Mouse (Mus musculus): ENCODE results near the gene Arsb.

Gene Arsb

DNA sequence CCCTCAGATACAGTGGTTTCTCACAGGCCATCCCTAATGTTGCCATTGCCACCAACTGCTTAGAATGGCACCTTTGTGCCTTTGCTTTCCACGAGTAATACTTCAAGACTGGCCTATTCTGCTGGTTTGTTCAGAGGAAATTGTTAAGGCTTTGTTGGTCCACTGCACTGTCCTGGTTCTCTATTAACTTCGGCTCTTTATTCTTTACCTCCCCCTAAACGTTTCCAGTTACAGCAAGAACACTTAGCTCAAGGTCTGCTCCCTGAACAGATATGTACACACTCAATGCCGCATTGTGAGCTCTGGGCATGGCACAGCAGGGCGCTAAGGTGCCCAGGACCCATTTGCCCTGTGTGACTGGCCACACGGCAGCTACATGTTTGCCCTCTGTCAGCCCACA, 119.8 kb downstream of the Arsb start:
- DNase-seq (ENCODE audit: low spot score), result no peak

DNA sequence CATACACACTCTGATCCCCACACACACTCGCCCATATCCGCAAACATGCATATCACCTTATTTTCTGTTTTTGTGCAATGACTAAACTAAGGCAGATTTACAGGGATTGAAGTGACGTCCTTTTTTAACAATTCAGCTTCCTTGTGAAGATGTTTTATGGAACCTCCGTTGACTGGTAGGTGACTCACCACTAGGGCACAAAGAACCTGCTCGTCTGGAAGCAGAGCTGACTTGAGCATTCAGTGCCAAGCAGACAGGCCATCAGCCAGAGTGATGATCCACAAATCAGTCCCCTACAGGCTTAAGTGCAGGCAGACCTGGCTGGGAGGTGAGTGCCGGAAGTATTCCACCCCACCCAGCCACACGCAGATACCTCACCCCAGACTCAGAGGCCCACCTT, 120.7 kb downstream of the Arsb start:
- no peak for DNase-seq (ENCODE audit: low spot score)

DNA sequence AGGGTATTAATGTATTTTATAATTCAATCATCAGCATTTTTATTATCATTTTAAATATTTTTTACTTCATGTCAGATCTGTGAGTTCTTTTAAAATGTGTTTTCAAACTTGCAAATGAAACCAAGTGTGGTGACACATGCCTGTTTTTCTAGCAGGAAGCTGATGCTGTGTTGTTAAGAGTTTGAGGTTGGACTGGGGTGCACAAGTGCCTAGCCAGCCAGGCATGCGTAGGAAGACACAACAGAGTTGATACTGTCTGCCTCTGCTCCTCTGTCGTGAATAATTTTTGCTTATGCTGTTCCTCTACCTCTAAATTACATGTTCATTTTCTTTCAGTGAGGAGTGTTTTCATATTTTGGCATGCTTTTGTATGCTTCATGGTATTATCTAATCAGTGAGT, 122.7 kb downstream of the Arsb start:
- DNase-seq (ENCODE audit: low spot score), result no peak

GRCm38 (mm10) chr13:93895430-93895829, 124.0 kb downstream of the Arsb start:
- DNase-seq (ENCODE audit: low spot score), result no peak

DNA sequence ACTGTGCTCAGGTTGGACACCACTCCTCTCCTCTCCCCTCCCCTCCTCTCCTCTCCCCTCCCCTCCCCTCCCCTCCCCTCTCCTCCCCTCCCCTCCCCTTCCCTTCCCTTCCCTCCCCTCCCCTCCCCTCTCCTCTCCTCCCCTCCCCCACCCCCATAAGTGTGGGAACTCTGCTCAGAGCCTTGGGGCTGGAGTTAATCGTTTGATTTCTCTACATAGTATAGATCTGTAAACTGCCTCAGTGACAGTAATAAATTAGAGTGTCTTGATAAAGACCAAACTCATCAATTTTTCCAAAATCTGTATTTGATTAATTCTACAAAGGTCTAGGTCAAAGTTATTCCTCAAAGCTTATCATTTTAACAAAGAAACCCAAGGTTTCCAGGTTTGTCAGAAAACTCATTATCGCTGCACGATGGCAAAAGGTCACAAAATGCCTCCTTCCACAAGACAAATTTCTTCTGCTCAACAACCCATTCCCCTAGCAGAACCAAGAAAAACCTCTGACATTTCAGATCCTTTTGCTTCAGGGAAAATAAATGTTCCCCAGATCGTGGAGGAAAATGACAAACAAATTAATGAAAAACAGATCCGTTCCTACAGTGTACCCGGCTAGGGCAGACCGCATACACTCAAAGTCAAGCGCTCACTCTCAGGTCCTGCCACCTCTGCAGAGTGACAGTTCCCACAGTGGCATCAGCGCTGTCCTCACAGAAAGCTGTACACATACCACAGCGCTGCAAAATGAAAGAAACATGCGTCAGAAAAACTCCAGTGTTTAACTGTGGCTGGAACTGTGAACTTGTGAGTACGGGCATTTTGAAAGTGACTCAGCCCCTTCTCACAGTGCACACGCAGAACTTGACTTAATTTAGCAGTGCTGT, 126.8 kb downstream of the Arsb start:
- no peak for DNase-seq (ENCODE audit: low spot score)

DNA sequence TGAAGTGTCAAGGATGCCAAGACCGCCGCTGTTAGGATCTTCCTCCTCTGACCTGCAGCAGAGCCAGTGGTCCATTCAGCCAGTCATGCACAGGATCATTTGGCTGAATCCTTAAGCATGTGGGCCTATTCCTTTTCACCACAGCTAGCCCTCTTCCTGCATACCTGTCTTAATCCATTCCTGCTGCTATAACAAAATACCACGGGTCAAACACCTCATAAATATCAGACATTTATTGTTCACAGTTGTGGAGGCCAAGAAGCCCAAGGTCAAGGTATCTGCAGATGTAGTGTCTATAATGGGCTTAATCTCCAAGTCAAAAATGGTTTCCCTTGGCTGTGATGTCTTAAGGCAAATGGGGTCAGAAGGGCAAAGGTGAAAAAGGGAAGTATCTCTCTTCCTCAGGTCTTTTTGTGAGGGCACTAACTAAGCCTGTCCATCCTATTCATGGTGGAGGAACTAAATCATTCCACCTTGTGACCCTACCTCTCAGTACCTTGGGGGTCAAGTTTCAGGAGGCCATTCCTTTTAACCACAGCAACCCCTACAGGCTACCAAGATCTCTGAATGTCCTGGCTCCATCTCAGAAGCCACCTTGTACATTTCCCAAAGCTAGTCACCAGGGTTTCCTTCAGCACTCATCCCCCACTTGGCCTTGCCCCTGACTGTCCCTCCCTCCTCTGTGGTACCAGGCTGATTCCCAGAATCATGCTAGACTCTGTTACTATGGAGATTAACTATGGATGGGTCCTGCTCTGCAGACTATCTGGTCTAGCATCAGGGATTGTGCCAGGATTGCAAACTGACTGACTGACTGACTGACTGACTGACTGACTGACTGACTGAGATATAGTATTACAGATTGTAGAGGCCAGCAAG, 128.2 kb downstream of the Arsb start:
- DNase-seq (ENCODE audit: low spot score), result no peak

- DNase-seq (ENCODE audit: low spot score), result no peak
These were observed 129.7 kb downstream of the Arsb start for GRCm38 (mm10) chr13:93900934-93901626.

DNA sequence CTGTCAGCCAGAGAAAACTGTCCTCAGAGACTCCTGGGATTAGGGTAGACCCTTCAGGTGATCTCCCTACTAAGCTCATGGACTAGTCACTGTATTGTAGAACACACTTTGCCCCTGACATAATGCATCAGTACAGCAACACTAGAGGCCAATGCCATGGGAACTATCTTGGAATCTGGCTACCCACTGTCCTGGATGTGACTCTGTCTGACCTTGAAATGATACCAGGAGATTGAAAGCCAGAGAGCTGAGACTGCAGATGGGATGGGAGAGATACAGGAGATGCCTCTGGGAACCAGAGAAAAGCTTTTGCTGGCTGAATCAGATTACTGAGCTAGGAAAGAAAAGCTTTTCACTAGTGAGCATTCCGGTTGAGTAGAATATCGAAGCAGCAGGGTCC, 130.7 kb downstream of the Arsb start:
- no peak for DNase-seq (ENCODE audit: low spot score)

- DNase-seq (ENCODE audit: low spot score), result no peak
These were observed 135.3 kb downstream of the Arsb start for GRCm38 (mm10) chr13:93906552-93907245.

- DNase-seq (ENCODE audit: low spot score), result no peak
These were observed 136.5 kb downstream of the Arsb start for GRCm38 (mm10) chr13:93907971-93908370.

DNA sequence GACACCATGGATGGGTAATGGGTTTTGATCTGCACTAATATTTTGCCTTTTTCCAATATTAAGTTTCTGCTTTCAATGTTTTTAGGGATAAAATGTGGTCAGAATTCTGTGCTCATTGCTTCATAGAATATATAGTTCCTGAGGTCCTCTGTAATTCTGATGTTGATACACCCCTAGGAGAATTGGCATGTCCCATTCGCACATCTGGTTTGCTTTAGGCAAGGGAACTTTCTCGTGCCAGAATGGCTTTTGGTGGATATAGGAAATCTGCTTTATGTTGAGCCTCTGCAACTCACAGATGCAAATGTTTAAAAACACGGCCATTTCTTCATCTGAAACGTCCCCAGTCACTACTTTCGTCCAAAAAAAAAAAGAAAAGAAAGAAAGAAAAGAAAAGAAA, 138.4 kb downstream of the Arsb start:
- no peak for DNase-seq (ENCODE audit: low spot score)

- DNase-seq (ENCODE audit: low spot score), result no peak
These were observed 139.6 kb downstream of the Arsb start for GRCm38 (mm10) chr13:93911037-93911436.

DNA sequence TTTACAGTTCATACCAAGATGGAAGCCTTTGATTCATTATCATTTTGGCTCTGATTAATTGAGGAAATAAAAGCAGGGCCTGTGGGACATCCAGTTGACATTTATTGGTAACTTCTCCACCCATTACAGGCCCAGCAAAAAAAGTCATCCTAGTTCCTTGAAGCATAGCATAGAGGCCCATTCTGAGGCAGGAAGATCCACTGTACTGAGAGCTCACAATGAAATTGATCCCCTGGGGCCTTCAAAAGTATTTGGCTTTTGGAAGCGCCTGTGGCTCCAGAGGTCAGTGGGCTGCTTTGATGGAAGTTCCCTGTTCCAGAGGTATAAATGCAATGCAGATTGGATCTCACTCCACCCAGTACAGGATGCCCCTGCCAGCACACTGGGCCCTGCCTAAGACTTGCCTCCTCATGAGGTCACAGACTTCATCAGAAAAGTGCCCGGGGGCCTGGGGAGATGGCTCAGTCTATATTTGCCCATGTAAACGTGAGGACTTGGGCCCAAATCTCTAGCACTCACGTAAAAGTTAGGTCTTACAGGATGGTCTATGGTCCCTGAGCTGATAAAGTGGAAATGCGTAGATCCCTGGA, 141.0 kb downstream of the Arsb start:
- DNase-seq (ENCODE audit: low spot score), result no peak

- no peak for DNase-seq (ENCODE audit: low spot score)
These were observed 142.8 kb downstream of the Arsb start for GRCm38 (mm10) chr13:93914206-93914605.

DNA sequence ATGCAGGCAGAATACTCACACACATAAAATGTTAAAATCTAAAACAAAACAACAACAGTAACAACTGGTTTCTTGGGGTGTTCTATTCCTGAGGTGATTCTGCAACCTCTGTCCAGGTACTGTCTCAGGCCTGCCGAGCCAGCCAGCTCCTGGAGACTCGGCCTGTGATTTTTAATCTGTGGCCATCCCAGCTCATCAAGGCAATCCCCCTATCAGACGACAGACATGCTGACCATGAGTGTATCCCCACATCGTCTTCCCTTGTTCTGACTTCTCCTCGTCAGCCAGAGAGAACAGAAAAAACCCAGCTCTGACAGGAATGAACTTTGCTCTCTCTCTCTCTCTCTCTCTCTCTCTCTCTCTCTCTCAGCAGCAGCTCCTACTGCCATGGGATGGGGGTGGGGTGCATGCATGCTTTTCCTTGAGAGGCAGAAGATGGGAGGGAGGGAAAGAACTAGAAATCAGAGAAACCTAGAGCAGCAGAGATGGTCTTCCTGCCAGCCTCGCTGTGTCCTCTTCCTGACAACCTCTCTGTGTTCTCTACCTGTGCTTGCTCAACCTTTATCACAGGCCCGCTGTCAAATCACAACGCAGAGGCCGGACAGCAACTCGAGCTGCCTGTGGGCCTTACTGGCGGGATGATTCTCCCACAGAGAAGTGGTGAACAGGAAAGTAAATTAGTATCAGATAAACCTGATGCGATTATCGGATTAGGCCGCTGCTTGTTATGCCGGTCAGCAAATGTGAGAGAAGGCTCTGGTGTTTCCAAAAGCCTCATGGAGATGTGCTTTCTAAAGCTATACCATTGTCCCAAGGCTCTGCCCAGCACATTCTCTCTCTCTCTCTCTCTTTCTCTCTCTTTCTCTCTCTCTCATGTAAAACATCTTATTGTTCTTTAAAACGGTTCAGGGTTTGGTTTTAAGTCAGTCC, 144.5 kb downstream of the Arsb start:
- DNase-seq (ENCODE audit: low spot score), result no peak

DNA sequence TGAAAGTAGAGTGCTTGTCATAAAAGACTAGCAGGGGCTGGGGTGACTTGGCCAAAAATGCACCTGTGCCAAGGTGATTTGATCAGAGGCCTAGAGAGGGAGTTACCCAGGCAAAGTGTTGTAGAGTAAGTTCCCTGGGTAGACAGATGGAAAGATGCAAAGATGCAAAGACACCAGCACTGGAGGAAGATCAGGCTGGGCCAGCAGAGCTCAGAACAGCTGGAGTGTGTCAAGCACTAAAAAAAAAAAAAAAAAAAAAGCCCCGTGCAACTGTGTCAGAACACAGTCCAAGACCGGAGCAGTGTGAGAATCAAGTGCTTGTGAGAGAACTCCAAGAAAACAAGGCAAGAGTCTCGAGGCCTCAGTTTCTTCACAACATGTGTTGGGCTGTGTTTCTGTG, 148.1 kb downstream of the Arsb start:
- DNase-seq (ENCODE audit: low spot score), result no peak

DNA sequence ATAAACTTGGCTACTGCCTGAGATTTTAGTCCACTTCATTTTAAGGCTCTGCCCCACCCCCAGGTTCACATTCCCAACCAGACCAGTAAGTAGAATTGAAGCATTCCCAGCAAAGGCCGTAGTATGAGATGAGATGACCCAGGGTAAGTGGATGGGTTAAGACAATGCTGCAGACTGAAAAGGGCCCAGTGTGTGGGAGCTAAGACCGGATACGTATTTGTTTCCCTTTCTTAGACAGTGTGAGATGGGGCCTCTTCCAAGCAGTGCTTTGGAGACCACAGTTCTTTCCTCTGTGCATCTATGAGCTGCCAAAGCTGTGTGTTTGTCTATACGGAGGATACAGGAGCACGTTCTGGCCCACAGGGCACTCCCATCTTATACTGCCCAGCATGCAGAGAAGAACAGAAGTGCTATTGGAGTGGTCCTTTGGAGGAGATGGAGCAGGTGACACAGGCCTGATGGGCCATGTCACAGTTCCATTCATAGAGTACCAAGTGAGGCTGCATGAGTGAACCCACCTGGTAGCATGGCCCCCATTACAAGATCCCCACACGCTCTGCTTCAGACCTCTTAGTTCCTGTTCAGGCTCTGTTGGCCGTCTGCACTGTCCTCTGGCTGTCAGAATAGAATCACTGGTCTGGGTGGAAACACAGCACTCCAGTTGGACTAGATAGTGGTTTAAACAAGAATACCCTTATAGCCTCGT, 148.8 kb downstream of the Arsb start:
- no peak for DNase-seq (ENCODE audit: low spot score)

DNA sequence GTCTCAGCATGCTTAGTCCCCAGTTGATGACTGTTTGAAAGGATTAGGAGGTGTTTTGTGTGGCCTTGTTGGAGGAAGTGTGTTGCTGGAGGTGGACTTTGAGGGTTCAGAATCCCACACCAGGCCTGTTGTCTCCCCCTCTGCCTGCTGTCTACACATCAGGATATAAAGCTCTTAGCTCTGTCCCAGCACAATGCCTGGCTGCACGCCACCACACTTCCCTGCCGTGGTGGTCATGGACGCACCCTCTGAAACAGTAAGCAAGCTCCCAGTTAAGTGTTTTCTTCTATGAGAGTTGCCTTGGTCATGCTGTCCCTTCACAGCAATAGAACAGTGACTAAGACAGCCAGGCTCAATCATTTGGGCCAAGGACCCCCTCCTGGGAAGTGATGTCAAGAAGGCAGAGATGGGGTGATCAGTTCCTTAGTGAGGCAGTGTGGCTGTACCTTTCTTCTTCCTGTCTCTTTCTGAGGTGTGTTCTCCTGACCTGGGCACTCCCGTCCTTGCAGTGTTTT, 149.4 kb downstream of the Arsb start:
- DNase-seq (ENCODE audit: low spot score), result no peak

DNA sequence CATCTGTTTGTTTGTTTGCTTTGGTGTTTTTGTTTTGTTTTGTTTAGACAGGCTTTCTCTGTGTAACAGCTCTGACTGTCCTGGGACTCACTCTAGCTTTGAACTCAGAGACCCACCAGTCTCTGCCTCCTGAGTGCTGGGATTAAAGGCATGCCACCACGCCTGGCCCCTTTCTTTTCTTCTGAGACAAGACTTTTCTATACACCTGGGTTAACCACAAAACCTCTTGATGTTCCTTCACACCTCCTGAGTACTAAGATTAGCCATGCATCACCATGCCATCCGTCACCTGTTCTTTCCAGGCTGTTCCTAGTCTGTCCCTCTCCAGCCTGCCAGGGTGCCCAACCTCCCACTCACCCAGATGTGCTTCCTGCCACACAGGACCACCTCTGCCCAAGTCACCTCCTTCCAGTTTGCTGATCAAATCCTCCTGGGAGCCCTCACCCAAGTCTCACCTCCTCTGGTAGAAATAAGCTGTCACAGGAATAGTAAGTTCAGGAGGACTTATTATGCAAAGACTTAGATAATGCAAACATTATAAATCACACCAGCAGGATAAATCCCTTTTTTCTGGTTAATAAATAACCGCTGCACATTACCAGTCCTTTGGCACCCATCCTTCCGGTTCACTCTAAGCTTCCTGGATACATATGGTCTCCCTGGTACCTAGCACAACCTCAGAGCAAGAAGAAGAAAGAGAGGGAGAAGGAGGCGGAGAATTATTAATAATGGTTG, 150.6 kb downstream of the Arsb start:
- no peak for DNase-seq (ENCODE audit: low spot score)

Data from ovary, postnatal 36 days (tissue).